In genomic region chr5:76779094-76779615, GRCm38 (mm10) we compare ENCODE assay signal across 9 mouse cellular contexts.
DNase-seq lines count a peak whose midpoint lies in the region; ATAC-seq lines count a peak whose summit lies in the region.
"Had no signal": no experiment of that assay in that cellular context is flagged by ENCODE, and none has a peak within 500 bp of the region (broad histone marks: within the 10 kb centered on the region; RNA-seq: fewer than 3 reads in every experiment).

No protein-coding gene starts in this region.

- H3K27ac ChIP-seq in hindbrain, embryonic 11.5 days (ENCODE audit: low read depth, low read length) = no peak overlapping the region
- peak overlapping the region; percentile 25; the same call in 1 of the 2 replicates for H3K27ac ChIP-seq in midbrain, embryonic 12.5 days (replicated peaks)
- H3K27ac ChIP-seq: limb, embryonic 12.5 days had no signal

- H3K9me3 ChIP-seq in hindbrain, embryonic 11.5 days (ENCODE audit: control insufficient read depth, low read length) = no peaks in the 10 kb centered on the region
- no peaks in the 10 kb centered on the region for H3K9me3 ChIP-seq in midbrain, embryonic 12.5 days
- H3K9me3 ChIP-seq: limb, embryonic 12.5 days had no signal

- no peak overlapping the region for H3K4me3 ChIP-seq in hindbrain, embryonic 11.5 days (ENCODE audit: low read depth, low read length)
- H3K4me3 ChIP-seq in midbrain, embryonic 12.5 days = no peak overlapping the region
- H3K4me3 ChIP-seq: limb, embryonic 12.5 days had no signal

- H3K4me1 ChIP-seq in hindbrain, embryonic 11.5 days (replicated peaks; ENCODE audit: control insufficient read depth, insufficient read depth, low read length) = peaks cover 4% of the 10 kb centered on the region; the same call in 1 of the 2 replicates
- H3K4me1 ChIP-seq in midbrain, embryonic 12.5 days = peaks cover 48% of the 10 kb centered on the region

- DNase-seq in 416B (ENCODE audit: low read depth) (peak; percentile 85), MEL-GATA-1-ER (ENCODE audit: extremely low read depth, low read depth) (peak; percentile 74)
- peak; percentile 18 for DNase-seq in hindbrain, embryonic 11.5 days (ENCODE audit: low spot score)
- no peak for DNase-seq in right cerebral cortex, postnatal 36 days (ENCODE audit: low spot score in 2 of 2)
- DNase-seq in kidney, postnatal 10 days = no peak
- no peak for DNase-seq in right cerebral cortex, postnatal 4 days
- no peak for DNase-seq in neural tube, embryonic 10.5 days (ENCODE audit: extremely low spot score, low spot score)

- ATAC-seq in hindbrain, embryonic 11.5 days (ENCODE audit: low FRiP score) = no peak
- no peak for ATAC-seq in midbrain, embryonic 12.5 days (ENCODE audit: low FRiP score, low read depth)

- H3K9ac ChIP-seq in hindbrain, embryonic 11.5 days (ENCODE audit: low read depth, low read length) = no peak overlapping the region
- no peak overlapping the region for H3K9ac ChIP-seq in midbrain, embryonic 12.5 days (replicated peaks)
- H3K9ac ChIP-seq: limb, embryonic 12.5 days had no signal

- H3K4me2 ChIP-seq in hindbrain, embryonic 11.5 days (replicated peaks; ENCODE audit: low read depth, low read length) = no peak overlapping the region
- H3K4me2 ChIP-seq in midbrain, embryonic 12.5 days (replicated peaks) = no peak overlapping the region
- H3K4me2 ChIP-seq: limb, embryonic 12.5 days had no signal

- H3K36me3 ChIP-seq in hindbrain, embryonic 11.5 days (ENCODE audit: control insufficient read depth, insufficient read depth, low read length) = no peaks in the 10 kb centered on the region
- H3K36me3 ChIP-seq in midbrain, embryonic 12.5 days = no peaks in the 10 kb centered on the region
- H3K36me3 ChIP-seq: limb, embryonic 12.5 days had no signal

- 50% methylated on average over 14 of the region's 14 CpGs for WGBS in hindbrain, embryonic 11.5 days
- WGBS in midbrain, embryonic 12.5 days = 50% methylated on average over 14 of the region's 14 CpGs

- H3K27me3 ChIP-seq in hindbrain, embryonic 11.5 days (ENCODE audit: control insufficient read depth, insufficient read depth, low read length) = no peaks in the 10 kb centered on the region
- H3K27me3 ChIP-seq in midbrain, embryonic 12.5 days = no peaks in the 10 kb centered on the region
- H3K27me3 ChIP-seq: limb, embryonic 12.5 days had no signal

Comparison
In these comparisons a context has a peak if more than half of its experiments do, and no peak if none do; other contexts are left out.
1. DNase-seq: peak in 416B (single experiment), MEL-GATA-1-ER (single experiment) and hindbrain, embryonic 11.5 days (single experiment); none in right cerebral cortex, postnatal 36 days (0 of 2), kidney, postnatal 10 days (single experiment), right cerebral cortex, postnatal 4 days (single experiment) and neural tube, embryonic 10.5 days (single experiment).